Mouse (Mus musculus) hematopoietic stem cell, adult 5-6 weeks (primary cell): Measurements from ENCODE around the gene Prkag2. TPM values are rescaled to one million over a fixed set of nuclear protein-coding genes. Genes with fewer than 3 reads are reported as not detected.
A peak's percentile ranks its signal among the peaks of the same experiment; 100 is the strongest.

ENCODE experiments used
- ATAC-seq, 2 experiments: fragments of 125-278 bp in 1 of 2; replicated peaks in 1 of 2; 2 replicates each; pipeline ENCODE4 v1.8.0; 2016 to 2017; ENCODE audit warnings: inconsistent platforms in 2 of 2, mild to moderate bottlenecking in 2 of 2, moderate number of reproducible peaks in 2 of 2, low read depth in 1 of 2, moderate TSS enrichment in 1 of 2; ENCODE audit not compliant: low FRiP score in 2 of 2, poor library complexity in 2 of 2, severe bottlenecking in 2 of 2, insufficient read depth in 1 of 2, low TSS enrichment in 1 of 2
- total RNA-seq: library from RNA; stranded (forward); fragments of 172-1452, 232-1000 nt; gene quantifications from 2 replicates; pipeline ENCODE4 v1.2.3, GENCODE M21; 2017

Gene Prkag2
- total RNA-seq, 1 experiment from 2014 or later: 75.0 TPM

- 0 out of 4 replicates have a peak, but pooled peaks have one; percentile 7 to 8 for ATAC-seq
These were observed 131.7 kb downstream of the Prkag2 start for GRCm38 (mm10) chr5:24968792-24969191.

- no peak for ATAC-seq
These were observed 132.4 kb downstream of the Prkag2 start for GRCm38 (mm10) chr5:24967898-24968535.

GRCm38 (mm10) chr5:24963776-24964175, 136.7 kb downstream of the Prkag2 start:
- ATAC-seq: no peak

GRCm38 (mm10) chr5:24960791-24961190, 139.7 kb downstream of the Prkag2 start:
- ATAC-seq: no peak

- ATAC-seq: no peak
These were observed 140.7 kb downstream of the Prkag2 start for GRCm38 (mm10) chr5:24959758-24960157.

- no peak for ATAC-seq
These were observed 141.8 kb downstream of the Prkag2 start for GRCm38 (mm10) chr5:24958596-24958995.

- ATAC-seq: no peak
These were observed 143.6 kb downstream of the Prkag2 start for GRCm38 (mm10) chr5:24956891-24957290.

GRCm38 (mm10) chr5:24952842-24953741, 147.3 kb downstream of the Prkag2 start:
- peak; percentile 43 to 52; a peak in 3 of 4 replicates for ATAC-seq

- ATAC-seq: no peak
These were observed 148.2 kb downstream of the Prkag2 start for GRCm38 (mm10) chr5:24952212-24952611.

- ATAC-seq: no peak
These were observed 149.4 kb downstream of the Prkag2 start for GRCm38 (mm10) chr5:24950891-24951574.

GRCm38 (mm10) chr5:24950039-24950438, 150.4 kb downstream of the Prkag2 start:
- no peak for ATAC-seq

GRCm38 (mm10) chr5:24938046-24938822, 162.2 kb downstream of the Prkag2 start:
- no peak for ATAC-seq

- ATAC-seq: no peak
These were observed 164.0 kb downstream of the Prkag2 start for GRCm38 (mm10) chr5:24936451-24936850.

- ATAC-seq: no peak
These were observed 165.0 kb downstream of the Prkag2 start for GRCm38 (mm10) chr5:24935446-24935845.

GRCm38 (mm10) chr5:24933760-24934159, 166.7 kb downstream of the Prkag2 start:
- ATAC-seq: no peak

GRCm38 (mm10) chr5:24931578-24932185, 168.8 kb downstream of the Prkag2 start:
- ATAC-seq: no peak
